Mouse (Mus musculus) megakaryocyte-erythroid progenitor cell, adult 5 weeks (primary cell): ENCODE data around the gene Gm14569. TPM values are rescaled to one million over a fixed set of nuclear protein-coding genes. Genes with fewer than 3 reads are reported as not detected.

ENCODE experiments used
- polyA plus RNA-seq: library from polyadenylated mRNA; stranded (reverse); fragments of >175 nt; gene quantifications from 2 replicates; pipeline ENCODE4 v1.2.3, GENCODE M21; 2012

Gm14569 gene
- polyA plus RNA-seq = not detected in 2 replicates

DNA sequence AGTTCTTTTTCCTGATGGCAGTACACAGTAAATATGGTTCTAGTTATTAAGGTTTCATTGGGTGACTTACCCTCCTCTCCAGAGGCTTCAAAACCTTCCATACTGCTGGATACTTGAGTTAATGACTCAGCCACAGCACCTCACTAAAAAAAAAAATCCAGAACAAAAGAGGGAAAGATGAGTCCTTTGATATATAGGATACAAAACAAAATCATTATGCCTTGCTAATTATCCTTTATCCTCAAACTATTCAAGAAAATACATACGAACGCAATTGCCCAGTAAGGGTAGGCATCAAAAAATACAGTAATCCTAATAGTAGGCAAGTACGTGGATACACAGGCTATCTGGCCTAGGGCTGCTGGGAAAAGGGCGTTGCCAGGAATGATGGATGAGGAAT, at the start of gene Gm14569:
Gene Gm14569 (minus strand): TSS at position 101 of the 400 bp plus-strand sequence.

DNA sequence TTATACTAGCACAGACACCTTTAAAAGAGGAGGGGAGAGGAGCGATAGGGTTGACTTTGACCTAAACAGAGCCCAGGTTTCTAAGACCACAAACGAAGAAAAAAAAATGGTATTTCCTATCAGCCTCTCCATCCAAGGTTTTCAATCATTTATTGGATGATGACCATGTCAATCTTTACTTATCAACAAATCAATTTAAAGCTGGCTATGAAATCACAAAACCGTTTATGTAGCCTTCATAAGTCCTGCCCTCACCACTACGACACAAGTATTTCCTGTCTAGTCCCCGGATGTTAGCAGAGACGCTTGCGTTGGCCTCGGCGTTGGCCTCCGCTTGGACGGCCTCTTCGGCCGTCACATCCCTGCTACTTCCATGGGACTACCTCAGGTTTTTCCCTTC, 90.7 kb downstream of the Gm14569 start, which contains the start of gene Gm6268:
Gene Gm6268 (plus strand): TSS at position 301 of the 400 bp plus-strand sequence.

Other genes with a start within 250 kb of the Gm14569 start
- gene Lonrf3, start 163.5 kb downstream of the Gm14569 start, polyA plus RNA-seq = 25.1 and 31.4 TPM in 2 replicates
- not detected in 2 replicates for gene Gm6268, start 90.5 kb downstream of the Gm14569 start, polyA plus RNA-seq
- 86.1 and 111 TPM in 2 replicates for gene Pgrmc1, start 106.4 kb upstream of the Gm14569 start, polyA plus RNA-seq
- 0.13 and 0.32 TPM in 2 replicates for gene Akap17b, start 153.6 kb upstream of the Gm14569 start, polyA plus RNA-seq